Comparison of ENCODE assay signal across 8 mouse cellular contexts in genomic region chr6:17087485-17087884, GRCm38 (mm10). TPM values are rescaled to one million over a fixed set of nuclear protein-coding genes. Genes with fewer than 3 reads are reported as not detected.
A peak's percentile ranks its signal among the peaks of the same experiment; 100 is the strongest.
DNase-seq lines count a peak whose midpoint lies in the region; ATAC-seq and TF ChIP-seq lines count a peak whose summit lies in the region.

No protein-coding gene starts in this region.

- ATAC-seq in megakaryocyte, adult 5-6 weeks (ENCODE audit: poor library complexity, severe bottlenecking) = peak; percentile 95
- no peak for ATAC-seq in erythroblast, adult 5-6 weeks (replicated peaks; ENCODE audit: low FRiP score, poor library complexity, severe bottlenecking)

- H3K36me3 ChIP-seq in E14TG2a.4 (ENCODE audit: insufficient read depth, low read length) = no peaks in the 10 kb centered on the region
- H3K36me3 ChIP-seq in spleen, adult 2 months (ENCODE audit: control insufficient read depth, insufficient read depth, low read length) = peaks cover 4% of the 10 kb centered on the region; the same call in 1 of the 2 replicates

- no peaks in the 10 kb centered on the region for H3K9me3 ChIP-seq in E14TG2a.4 (ENCODE audit: low read length)

- TF ChIP-seq CTCF in E14TG2a.4 (conservative IDR thresholded peaks at IDR 0.05; ENCODE audit: low read length) = peak; percentile 61
- TF ChIP-seq CTCF in spleen, adult 2 months (IDR thresholded peaks at IDR 0.05; ENCODE audit: extremely low read depth, insufficient read depth, insufficient read length, insufficient replicate concordance) = peak; percentile 57; the same call in 1 of the 2 replicates

- WGBS in spleen, adult 2 months = 69% methylated on average over 6 of the region's 6 CpGs

- peak; percentile 71 for DNase-seq in A20 (ENCODE audit: low read depth, low spot score)
- peak; percentile 4 for DNase-seq in cerebellum, adult 9-11 months
- peak; percentile 49 to 70 for DNase-seq in gastrocnemius, postnatal 4 days (ENCODE audit: low spot score in 2 of 2)
- peak; percentile 78 to 83 for DNase-seq in layer of hippocampus, postnatal 10 days (ENCODE audit: low spot score in 2 of 2)
- DNase-seq in spleen, adult 2 months (ENCODE audit: low read depth in 1 of 2, low spot score in 2 of 2) = peak; percentile 17 to 73

- no peaks in the 10 kb centered on the region for H3K4me1 ChIP-seq in E14TG2a.4 (replicated peaks; ENCODE audit: low read depth, low read length)
- no peaks in the 10 kb centered on the region; the same call in 1 of the 2 replicates for H3K4me1 ChIP-seq in spleen, adult 2 months (ENCODE audit: control insufficient read depth, insufficient read depth, insufficient read length)

- no peak overlapping the region for H3K4me3 ChIP-seq in E14TG2a.4 (replicated peaks; ENCODE audit: low read length)
- H3K4me3 ChIP-seq in spleen, adult 2 months (ENCODE audit: extremely low read depth, insufficient read depth, insufficient read length) = no peak overlapping the region

- no peak for TF ChIP-seq POLR2A in spleen, adult 2 months (IDR thresholded peaks at IDR 0.05; ENCODE audit: low read depth, low read length)

- no peak overlapping the region for H3K27ac ChIP-seq in spleen, adult 2 months (ENCODE audit: insufficient read depth, low read length)

- H3K27me3 ChIP-seq in E14TG2a.4 (ENCODE audit: insufficient read depth, low read length) = no peaks in the 10 kb centered on the region
- H3K27me3 ChIP-seq in spleen, adult 2 months (ENCODE audit: control insufficient read depth, insufficient read depth, low read length) = no peaks in the 10 kb centered on the region

RNA-seq across cellular contexts. Expression of gene Tes, which starts 22.5 kb away (rescaled TPM):
- total RNA-seq in gastrocnemius, postnatal 4 days (2021) = 1 to 10 TPM; 5.2 to 5.7 TPM
- 1 to 10 TPM; 6.1 to 7.0 TPM for total RNA-seq in layer of hippocampus, postnatal 10 days (2021)
- total RNA-seq in megakaryocyte, adult 5-6 weeks (2015) = 29.6 and 34.2 TPM in 2 replicates
- 24.6 and 33.5 TPM in 2 replicates for total RNA-seq in megakaryocyte, adult 5-6 weeks (2017)
- polyA plus RNA-seq in spleen, adult 2 months (2012; rRNA removed) = 20.7 and 22.6 TPM in 2 replicates
- total RNA-seq in erythroblast, adult 5-6 weeks (2015; ENCODE audit: low replicate concordance) = 6.3 and 12.9 TPM in 2 replicates
- 5.0 and 10.0 TPM in 2 replicates for total RNA-seq in erythroblast, adult 5-6 weeks (2017; ENCODE audit: low replicate concordance)

Comparison
In these comparisons a context has a peak if more than half of its experiments do, and no peak if none do; other contexts are left out.
1. DNase-seq: peak in every context shown above with its lines; median percentile 80 in layer of hippocampus, postnatal 10 days; 71 in A20; 60 in gastrocnemius, postnatal 4 days; 45 in spleen, adult 2 months; 4 in cerebellum, adult 9-11 months.